Mouse (Mus musculus) kidney, adult 2 months (tissue): ENCODE data around the gene Pycr1. TPM values are rescaled to one million over a fixed set of nuclear protein-coding genes. Genes with fewer than 3 reads are reported as not detected.
A peak's percentile ranks its signal among the peaks of the same experiment; 100 is the strongest.

ENCODE experiments used
- DNase-seq: peaks from one replicate; pipeline ENCODE4 v3.0.0; 2021
- H3K27ac ChIP-seq: fragments of 200-500 bp; 2 replicates; pipeline ENCODE4 v1.5.1; 2012; ENCODE audit warnings: low read depth, low read length, control low read depth, inconsistent platforms; ENCODE audit not compliant: insufficient read depth
- H3K27me3 ChIP-seq: fragments of 200-500 bp; replicated peaks from 2 replicates; pipeline ENCODE4 v1.6.1; 2012; ENCODE audit warnings: mild to moderate bottlenecking, moderate library complexity, low read length, inconsistent platforms; ENCODE audit not compliant: control insufficient read depth, insufficient read depth
- H3K36me3 ChIP-seq: fragments of 200-500 bp; 2 replicates; pipeline ENCODE4 v1.6.1; 2012; ENCODE audit warnings: mild to moderate bottlenecking, moderate library complexity, low read length, inconsistent platforms; ENCODE audit not compliant: control insufficient read depth, insufficient read depth
- H3K4me1 ChIP-seq: fragments of 200-500 bp; 2 replicates; pipeline ENCODE4 v1.6.1; 2011; ENCODE audit warnings: low read length; ENCODE audit not compliant: control insufficient read depth, insufficient read depth
- H3K4me3 ChIP-seq: fragments of 200-500 bp; 2 replicates; pipeline ENCODE4 v1.5.1; 2011; ENCODE audit warnings: mild to moderate bottlenecking, low read depth, low read length, control low read depth; ENCODE audit not compliant: insufficient read depth
- CTCF ChIP-seq: fragments of 200-500 bp; conservative IDR thresholded peaks from 2 replicates; pipeline ENCODE4 v1.5.1; 2011; ENCODE audit warnings: low read depth, mild to moderate bottlenecking, control low read depth, low read length, moderate library complexity, mixed read lengths; ENCODE audit not compliant: insufficient read depth, insufficient read length
- POLR2A ChIP-seq: fragments of 200-500 bp; IDR thresholded peaks from one replicate; pipeline ENCODE4 v1.6.1; 2011; ENCODE audit warnings: low read depth, low read length, control low read depth
- WGBS: fragments of 180-500 bp; shearing (Covaris S2); methylation state at CpG from one replicate; pipeline ENCODE4 v1.1.7; 2018; 5-methylcytosine and 5-hydroxymethylcytosine counted together
- polyA plus RNA-seq: library from polyadenylated mRNA; depleted of rRNA; stranded (reverse); fragments of >200 nt; gene quantifications from 2 replicates; pipeline ENCODE4 v1.2.3, GENCODE M21; 2012

Gene Pycr1
- polyA plus RNA-seq, 1 experiment = 1.0 TPM

DNA sequence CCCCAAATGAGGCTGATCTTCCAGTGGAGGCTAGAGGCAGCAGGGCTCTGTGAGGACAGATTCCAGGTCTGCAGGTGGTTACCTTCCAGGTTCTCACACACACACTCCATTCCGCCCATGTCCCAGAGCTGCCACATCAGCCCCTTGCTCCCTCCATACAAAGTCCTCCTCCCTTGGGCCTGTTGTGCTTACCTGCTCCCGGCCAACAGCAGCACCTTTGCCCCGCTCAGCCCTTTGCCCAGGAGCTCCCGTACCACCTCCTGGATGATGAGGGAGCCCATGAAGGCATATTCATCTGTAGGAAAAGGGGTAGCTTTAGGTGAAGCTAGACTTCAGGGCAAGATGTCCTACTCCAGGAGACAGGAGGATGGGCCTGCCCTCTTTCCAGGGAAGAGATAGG is 13.7 kb upstream of the Pycr1 start:
- Histone ChIP-seq H3K27ac (no peak overlapping the region), H3K27me3 (no peaks in the 10 kb centered on the region), H3K36me3 (no peaks in the 10 kb centered on the region), H3K4me1 (peaks cover 10% of the 10 kb centered on the region; the same call in 1 of the 2 replicates), H3K4me3 (no peak overlapping the region)
- 56% methylated on average over 4 of the region's 4 CpGs for WGBS
- TF ChIP-seq CTCF = no peak
- no peak for TF ChIP-seq POLR2A
- DNase-seq = peak; percentile 83

DNA sequence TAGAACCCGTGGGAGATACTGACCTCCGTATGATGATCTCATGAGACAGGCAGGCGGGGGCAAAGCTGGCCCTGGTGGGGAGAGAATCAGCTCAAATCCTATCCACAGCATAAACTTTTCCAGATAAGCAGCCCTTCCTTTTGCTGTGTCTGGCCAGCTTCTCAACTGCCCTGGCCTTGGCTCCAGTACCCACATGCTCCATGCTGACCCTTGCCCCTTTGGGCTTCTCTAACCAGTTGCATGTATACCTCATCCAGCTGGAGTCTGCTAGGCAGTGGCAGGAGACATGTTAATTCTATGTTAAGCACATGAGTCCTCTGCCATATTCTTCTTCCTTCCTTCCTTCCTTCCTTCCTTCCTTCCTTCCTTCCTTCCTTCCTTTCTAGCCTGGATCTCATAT is 11.2 kb upstream of the Pycr1 start:
- H3K27me3 ChIP-seq = no peaks in the 10 kb centered on the region
- DNase-seq = peak; percentile 59
- TF ChIP-seq POLR2A (no peak), CTCF (no peak)
- no peaks in the 10 kb centered on the region for H3K36me3 ChIP-seq
- peaks cover 10% of the 10 kb centered on the region; the same call in 1 of the 2 replicates for H3K4me1 ChIP-seq
- H3K27ac ChIP-seq = no peak overlapping the region
- no peak overlapping the region for H3K4me3 ChIP-seq
- WGBS = 78% methylated on average over 3 of the region's 3 CpGs

DNA sequence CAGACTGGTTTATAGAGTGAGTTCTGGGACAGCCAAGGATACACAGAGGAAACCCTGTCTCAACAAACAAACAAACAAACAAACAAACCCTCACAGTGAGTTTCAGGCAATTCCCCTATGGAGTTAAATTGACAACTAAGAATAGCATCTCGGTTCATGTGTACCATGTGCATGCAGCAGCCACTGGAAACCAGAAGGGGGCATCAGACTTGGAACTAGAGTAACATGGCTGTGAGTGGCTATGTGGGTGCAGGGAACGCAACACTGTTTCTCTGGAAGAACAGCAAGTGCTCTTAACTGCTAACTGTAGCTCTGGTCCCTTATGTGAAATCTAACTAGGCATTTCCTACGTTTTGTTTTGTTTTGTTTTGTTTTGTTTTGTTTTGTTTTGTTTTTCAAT is 8.3 kb upstream of the Pycr1 start:
- Histone ChIP-seq H3K4me1 (peaks cover 2% of the 10 kb centered on the region; the same call in 1 of the 2 replicates), H3K4me3 (no peak overlapping the region), H3K27me3 (no peaks in the 10 kb centered on the region), H3K27ac (no peak overlapping the region), H3K36me3 (no peaks in the 10 kb centered on the region)
- 76% methylated on average over 3 of the region's 3 CpGs for WGBS
- DNase-seq = no peak
- TF ChIP-seq CTCF = peak; percentile 47
- TF ChIP-seq POLR2A = no peak

- Histone ChIP-seq H3K4me3 (no peak within 1 kb of the TSS), H3K4me1 (peaks cover 2% of the 10 kb centered on the region; the same call in 1 of the 2 replicates), H3K27me3 (no peaks in the 10 kb centered on the region), H3K27ac (no peak within 1 kb of the TSS), H3K36me3 (no peaks in the 10 kb centered on the region)
- WGBS = 13% methylated on average over 13 of the region's 13 CpGs
- DNase-seq = no peak
- TF ChIP-seq CTCF (no peak), POLR2A (no peak)
Observed at GRCm38 (mm10) chr11:120648001-120648476, 4.5 kb upstream of the Pycr1 start, which contains the start of gene Myadml2. Myadml2 (minus strand) TSS chr11:120648158.

DNA sequence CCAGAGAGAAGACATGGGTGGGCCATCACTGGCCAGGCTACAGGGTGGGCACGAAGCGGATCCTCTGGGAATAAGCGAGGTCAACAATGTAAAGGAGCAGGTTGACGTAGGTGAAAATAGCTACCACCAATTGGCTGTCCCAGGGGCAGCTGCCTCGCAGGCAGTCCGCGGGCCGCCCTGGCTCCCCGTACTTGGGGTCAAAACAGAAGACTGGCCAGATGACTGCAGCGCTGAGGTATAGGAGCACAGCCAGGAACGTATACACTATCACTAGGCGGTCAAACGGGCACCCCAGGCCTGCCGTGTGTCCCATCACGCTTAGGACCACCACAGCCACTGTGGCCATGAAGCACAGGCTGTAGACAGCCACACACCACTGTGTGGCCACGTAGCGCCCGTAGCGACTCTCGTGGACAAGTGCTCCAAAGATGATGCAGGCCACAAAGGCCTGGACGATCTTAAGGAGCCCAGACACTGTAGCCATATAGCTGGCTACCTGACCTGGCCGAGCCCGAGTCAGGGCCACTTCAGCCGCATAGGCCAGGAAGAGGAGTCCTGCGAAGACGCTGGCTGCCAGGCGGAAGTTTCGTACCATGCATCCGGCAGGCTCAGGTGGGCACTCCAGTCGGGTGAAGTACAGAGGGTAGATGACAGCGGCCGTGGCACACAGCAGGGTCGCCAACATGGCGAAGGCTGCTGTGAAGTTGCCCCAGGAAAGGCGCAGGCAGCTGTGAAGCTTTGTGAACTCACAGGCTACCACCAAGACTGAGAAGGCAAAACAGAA is 3.7 kb upstream of the Pycr1 start:
- no peak for DNase-seq
- peaks cover 3% of the 10 kb centered on the region; the same call in 1 of the 2 replicates for H3K4me1 ChIP-seq
- no peak overlapping the region for H3K4me3 ChIP-seq
- no peaks in the 10 kb centered on the region for H3K27me3 ChIP-seq
- TF ChIP-seq CTCF = no peak
- no peak for TF ChIP-seq POLR2A
- 90% methylated on average over 35 of the region's 35 CpGs for WGBS
- H3K36me3 ChIP-seq = no peaks in the 10 kb centered on the region
- H3K27ac ChIP-seq = no peak overlapping the region

GRCm38 (mm10) chr11:120642939-120643600 is 499 bp downstream of the Pycr1 start:
- WGBS = 1% methylated on average over 18 of the region's 18 CpGs
- Histone ChIP-seq H3K27ac (no peak overlapping the region), H3K4me1 (peaks cover 3% of the 10 kb centered on the region; the same call in 1 of the 2 replicates), H3K27me3 (no peaks in the 10 kb centered on the region), H3K36me3 (no peaks in the 10 kb centered on the region), H3K4me3 (peak overlapping the region; percentile 51)
- DNase-seq = no peak
- no peak for TF ChIP-seq POLR2A
- TF ChIP-seq CTCF = no peak

GRCm38 (mm10) chr11:120641869-120642268 is 1.7 kb downstream of the Pycr1 start:
- WGBS = 84% methylated on average over 8 of the region's 8 CpGs
- H3K36me3 ChIP-seq = no peaks in the 10 kb centered on the region
- no peaks in the 10 kb centered on the region for H3K27me3 ChIP-seq
- peaks cover 3% of the 10 kb centered on the region; the same call in 1 of the 2 replicates for H3K4me1 ChIP-seq
- no peak overlapping the region for H3K27ac ChIP-seq
- TF ChIP-seq POLR2A (no peak), CTCF (no peak)
- no peak overlapping the region for H3K4me3 ChIP-seq
- DNase-seq = no peak
